Mouse (Mus musculus): ENCODE data around the gene Cabin1. TPM values are rescaled to one million over a fixed set of nuclear protein-coding genes. Genes with fewer than 3 reads are reported as not detected.

Gene Cabin1
- polyA plus RNA-seq, 1 experiment: 30.9 TPM

DNA sequence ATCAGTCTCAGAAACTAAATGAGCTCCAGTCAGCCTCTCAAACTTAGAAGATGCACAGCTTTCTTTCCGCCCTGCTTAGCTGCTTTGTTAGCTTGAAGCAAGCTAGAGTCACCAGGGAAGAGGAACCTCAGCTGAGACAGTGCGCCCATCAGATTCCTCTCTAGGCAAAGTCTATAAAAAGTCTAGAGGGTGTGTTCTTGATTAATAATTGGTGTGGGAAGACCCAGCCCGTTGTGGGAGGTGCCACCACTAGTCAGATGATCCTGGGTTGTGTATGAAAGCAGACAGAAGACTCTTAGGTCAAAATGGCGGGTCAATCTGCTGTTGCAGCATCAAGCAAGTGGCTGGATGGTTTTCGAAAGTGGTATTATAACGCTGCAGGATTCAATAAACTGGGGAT lies 2.7 kb upstream of the Cabin1 start:
- H3K4me1 ChIP-seq (ENCODE audit: control insufficient read depth, insufficient read depth, low read length): no peaks in the 10 kb centered on the region
- no peak overlapping the region for H3K4me3 ChIP-seq (ENCODE audit: insufficient read depth, low read length)
- TF ChIP-seq CTCF (IDR thresholded peaks at IDR 0.05; ENCODE audit: borderline replicate concordance, insufficient read depth, low read length) (no peak), POLR2A (IDR thresholded peaks at IDR 0.05; ENCODE audit: low read depth, low read length) (no peak)
- H3K27ac ChIP-seq (ENCODE audit: insufficient read depth, low read length): no peak overlapping the region

DNA sequence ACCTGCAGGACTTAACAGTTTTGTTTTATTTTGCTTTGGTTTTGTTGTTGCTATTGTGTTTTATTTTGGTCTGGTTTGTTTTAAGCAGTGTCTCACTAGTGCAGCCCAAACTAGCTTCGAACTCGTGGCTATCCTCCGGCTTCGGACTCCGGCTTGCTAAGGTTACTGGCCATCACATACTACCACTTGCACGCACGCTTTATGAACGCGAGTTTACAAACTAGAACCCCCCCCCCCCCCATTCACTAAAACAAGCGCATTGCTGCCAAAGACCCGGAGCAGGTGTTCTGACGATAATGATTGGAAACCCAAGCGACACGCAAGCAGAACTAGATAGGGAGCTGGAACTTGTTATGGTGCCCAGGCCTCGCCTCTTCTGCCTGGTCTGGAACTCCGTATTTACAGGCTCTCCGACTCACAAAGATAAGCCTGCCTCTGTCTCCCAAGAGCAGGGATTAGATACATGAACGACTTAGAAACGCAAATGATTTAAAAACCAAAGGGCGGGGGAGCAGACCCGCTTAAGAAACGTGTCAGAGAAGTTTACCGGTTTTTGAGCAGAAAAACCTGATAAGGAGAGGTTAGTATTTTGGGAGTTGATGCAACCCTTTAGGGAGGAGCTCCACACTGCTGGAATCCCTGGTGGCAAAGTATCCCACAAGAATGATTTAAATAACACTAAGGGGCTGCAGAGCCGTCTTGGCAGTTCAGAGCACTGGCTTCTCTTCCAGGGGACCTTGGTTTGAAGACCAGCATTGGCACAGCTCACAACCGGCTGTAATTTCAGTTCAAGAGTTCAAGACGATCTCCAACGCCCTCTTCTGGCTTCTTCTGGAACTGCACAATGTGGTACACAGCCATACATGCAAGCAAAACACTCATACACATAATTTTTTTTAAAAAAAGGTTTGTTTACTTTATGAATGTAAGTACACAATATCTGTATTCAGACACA lies 655 bp upstream of the Cabin1 start:
- TF ChIP-seq POLR2A (IDR thresholded peaks at IDR 0.05; ENCODE audit: low read depth, low read length): 0 out of 2 replicates have a peak, but pooled peaks have one; percentile 5
- no peak for TF ChIP-seq CTCF (IDR thresholded peaks at IDR 0.05; ENCODE audit: borderline replicate concordance, insufficient read depth, low read length)
- Histone ChIP-seq H3K27ac (ENCODE audit: insufficient read depth, low read length) (0 out of 2 replicates have a peak overlapping the region, but pooled peaks have one; percentile 11), H3K4me3 (ENCODE audit: insufficient read depth, low read length) (peak overlapping the region; percentile 94), H3K4me1 (ENCODE audit: control insufficient read depth, insufficient read depth, low read length) (no peaks in the 10 kb centered on the region)

DNA sequence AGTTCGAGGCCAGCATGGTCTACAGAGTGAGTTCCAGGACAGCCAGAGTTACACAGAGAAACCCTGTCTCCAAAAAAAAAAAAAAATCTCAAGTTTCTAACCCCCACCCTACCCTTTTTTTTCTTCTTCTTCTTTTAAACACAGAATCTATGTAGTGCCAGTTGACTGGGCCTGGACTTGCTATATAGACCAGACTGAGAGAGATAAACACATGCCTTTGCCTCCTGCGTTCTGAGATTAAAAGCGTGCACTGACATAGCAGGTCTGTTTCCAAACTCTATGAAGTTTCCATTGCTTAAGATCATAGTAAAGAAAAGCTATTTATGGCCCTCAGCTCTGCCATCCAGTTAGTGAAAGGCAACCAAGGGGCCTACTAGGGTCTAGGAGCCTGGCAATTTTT lies 1.7 kb downstream of the Cabin1 start:
- Histone ChIP-seq H3K27ac (ENCODE audit: insufficient read depth, low read length) (no peak overlapping the region), H3K4me3 (ENCODE audit: insufficient read depth, low read length) (no peak overlapping the region), H3K4me1 (ENCODE audit: control insufficient read depth, insufficient read depth, low read length) (no peaks in the 10 kb centered on the region)
- TF ChIP-seq CTCF (IDR thresholded peaks at IDR 0.05; ENCODE audit: borderline replicate concordance, insufficient read depth, low read length) (no peak), POLR2A (IDR thresholded peaks at IDR 0.05; ENCODE audit: low read depth, low read length) (no peak)

DNA sequence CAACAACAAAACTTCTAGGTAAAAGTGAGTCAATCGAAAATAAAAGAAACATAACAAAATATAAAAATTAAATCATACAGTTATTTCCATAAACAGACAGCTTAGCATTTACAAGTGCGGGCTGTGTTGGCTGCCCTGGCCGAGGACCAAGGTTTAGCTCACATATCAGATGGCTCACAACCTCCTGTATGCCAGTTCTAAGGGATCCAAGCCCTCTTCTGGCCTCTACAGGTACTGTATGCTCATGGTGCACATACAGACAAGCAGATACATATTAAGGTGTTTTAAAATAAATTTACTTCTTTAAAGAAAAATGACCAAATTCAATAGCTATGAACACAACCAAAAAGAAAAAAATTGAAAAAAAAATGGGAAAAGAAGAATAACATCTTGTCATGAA lies 3.8 kb downstream of the Cabin1 start:
- H3K27ac ChIP-seq (ENCODE audit: insufficient read depth, low read length): no peak overlapping the region
- no peak overlapping the region for H3K4me3 ChIP-seq (ENCODE audit: insufficient read depth, low read length)
- no peaks in the 10 kb centered on the region for H3K4me1 ChIP-seq (ENCODE audit: control insufficient read depth, insufficient read depth, low read length)
- TF ChIP-seq POLR2A (IDR thresholded peaks at IDR 0.05; ENCODE audit: low read depth, low read length) (no peak), CTCF (IDR thresholded peaks at IDR 0.05; ENCODE audit: borderline replicate concordance, insufficient read depth, low read length) (no peak)

DNA sequence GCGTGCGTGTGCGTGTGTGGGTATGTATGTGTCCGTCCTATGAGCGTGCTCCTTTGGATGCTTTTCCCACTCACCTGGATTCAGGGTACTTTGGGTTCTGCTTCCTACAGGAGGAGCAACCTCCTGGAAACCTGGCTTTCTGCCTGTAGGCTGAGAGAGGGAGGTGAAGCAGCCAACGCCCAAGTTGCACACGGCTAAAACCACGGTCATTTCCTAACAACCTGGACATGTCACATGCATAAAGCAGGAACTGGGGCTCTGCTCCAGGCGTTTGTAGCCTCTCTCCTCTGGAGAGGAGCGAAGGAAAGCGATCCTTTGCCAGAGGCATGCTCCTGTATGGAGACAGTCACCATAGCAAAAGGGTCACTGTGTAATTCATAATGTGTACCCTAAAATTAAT lies 7.4 kb downstream of the Cabin1 start:
- no peak for TF ChIP-seq POLR2A (IDR thresholded peaks at IDR 0.05; ENCODE audit: low read depth, low read length)
- no peak for TF ChIP-seq CTCF (IDR thresholded peaks at IDR 0.05; ENCODE audit: borderline replicate concordance, insufficient read depth, low read length)
- Histone ChIP-seq H3K27ac (ENCODE audit: insufficient read depth, low read length) (no peak overlapping the region), H3K4me3 (ENCODE audit: insufficient read depth, low read length) (no peak overlapping the region), H3K4me1 (ENCODE audit: control insufficient read depth, insufficient read depth, low read length) (no peaks in the 10 kb centered on the region)

DNA sequence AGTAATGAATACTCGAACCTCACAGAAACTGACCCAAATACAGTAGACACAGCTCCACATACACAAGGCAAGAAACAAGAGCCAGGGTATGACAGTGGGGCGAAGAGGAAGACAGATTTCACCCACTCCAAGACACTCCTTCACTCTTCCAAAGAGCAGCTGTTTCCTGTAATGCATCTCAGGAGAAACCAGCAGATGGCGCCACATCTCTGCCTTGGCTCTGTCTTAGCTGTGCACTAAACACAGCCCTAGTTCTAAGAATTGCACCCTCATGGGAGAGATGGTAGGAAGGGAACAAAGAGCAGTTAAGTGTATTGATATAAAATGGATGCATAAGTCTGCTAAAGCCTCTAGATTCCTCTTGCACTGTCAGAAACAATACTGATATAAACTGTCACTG lies 20.1 kb downstream of the Cabin1 start:
- H3K4me3 ChIP-seq (ENCODE audit: insufficient read depth, low read length): no peak overlapping the region
- no peaks in the 10 kb centered on the region for H3K4me1 ChIP-seq (ENCODE audit: control insufficient read depth, insufficient read depth, low read length)
- no peak overlapping the region for H3K27ac ChIP-seq (ENCODE audit: insufficient read depth, low read length)
- TF ChIP-seq CTCF (IDR thresholded peaks at IDR 0.05; ENCODE audit: borderline replicate concordance, insufficient read depth, low read length) (peak; percentile 81), POLR2A (IDR thresholded peaks at IDR 0.05; ENCODE audit: low read depth, low read length) (no peak)

DNA sequence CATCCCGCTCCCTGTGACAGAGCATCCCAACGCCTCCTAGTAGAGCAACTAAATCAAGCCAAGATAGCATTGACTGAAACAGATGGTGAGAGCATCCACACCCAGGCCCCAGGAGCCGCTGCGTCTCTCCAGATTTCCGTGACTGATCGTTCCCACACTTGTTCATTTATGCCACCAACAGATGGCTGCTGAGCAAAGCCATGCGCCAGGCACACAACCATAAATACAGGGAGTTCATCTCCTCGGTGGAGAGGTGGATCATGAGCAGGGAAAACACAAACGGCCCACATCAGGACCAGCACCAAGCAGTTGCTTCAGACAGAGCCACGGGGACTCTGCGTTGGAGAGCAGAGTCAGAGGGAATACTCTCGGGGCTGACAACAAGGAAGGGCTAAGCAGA lies 20.8 kb downstream of the Cabin1 start:
- Histone ChIP-seq H3K4me1 (ENCODE audit: control insufficient read depth, insufficient read depth, low read length) (no peaks in the 10 kb centered on the region), H3K27ac (ENCODE audit: insufficient read depth, low read length) (no peak overlapping the region), H3K4me3 (ENCODE audit: insufficient read depth, low read length) (no peak overlapping the region)
- TF ChIP-seq POLR2A (IDR thresholded peaks at IDR 0.05; ENCODE audit: low read depth, low read length) (no peak), CTCF (IDR thresholded peaks at IDR 0.05; ENCODE audit: borderline replicate concordance, insufficient read depth, low read length) (no peak)

DNA sequence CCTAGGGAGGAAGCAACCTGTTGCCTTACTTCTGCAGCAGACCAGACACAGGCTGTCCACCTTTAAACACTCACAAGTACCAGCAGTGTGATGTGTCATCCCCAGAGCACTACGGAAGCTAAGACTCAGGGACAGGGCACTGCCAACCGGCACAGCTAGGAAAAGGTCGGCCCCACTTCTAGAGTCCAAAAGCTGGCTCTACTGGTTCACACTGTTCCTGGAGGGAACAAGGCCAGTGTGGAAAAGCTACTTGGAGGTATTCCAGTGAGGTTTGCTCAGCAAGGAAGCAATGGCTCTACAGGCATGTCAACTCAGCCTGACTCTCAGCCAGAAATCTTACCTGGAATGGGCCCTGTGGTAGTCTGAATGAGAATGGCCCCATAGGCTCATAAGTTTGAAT lies 23.3 kb downstream of the Cabin1 start:
- Histone ChIP-seq H3K4me1 (ENCODE audit: control insufficient read depth, insufficient read depth, low read length) (no peaks in the 10 kb centered on the region), H3K4me3 (ENCODE audit: insufficient read depth, low read length) (no peak overlapping the region), H3K27ac (ENCODE audit: insufficient read depth, low read length) (no peak overlapping the region)
- TF ChIP-seq CTCF (IDR thresholded peaks at IDR 0.05; ENCODE audit: borderline replicate concordance, insufficient read depth, low read length) (no peak), POLR2A (IDR thresholded peaks at IDR 0.05; ENCODE audit: low read depth, low read length) (no peak)

DNA sequence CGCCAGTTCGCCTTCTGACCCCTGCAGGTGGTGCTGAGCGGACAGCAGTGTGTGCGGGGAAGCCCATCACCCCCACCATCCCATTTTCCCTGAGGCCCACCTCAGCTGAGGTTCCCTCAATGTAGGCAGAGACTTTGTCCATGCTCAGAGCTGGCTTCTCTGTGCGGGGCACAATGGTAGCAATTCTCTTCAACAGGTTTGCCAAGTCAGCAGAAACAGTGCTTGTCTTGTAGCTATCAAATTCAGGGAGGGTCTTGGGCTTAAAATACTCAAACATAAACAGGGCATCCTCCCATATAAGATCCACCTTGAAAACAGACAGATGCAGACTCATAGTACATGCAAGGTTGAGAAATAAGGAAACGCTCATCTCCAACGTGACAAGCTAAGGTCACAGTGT lies 38.7 kb downstream of the Cabin1 start:
- no peaks in the 10 kb centered on the region for H3K4me1 ChIP-seq (ENCODE audit: control insufficient read depth, insufficient read depth, low read length)
- no peak overlapping the region for H3K4me3 ChIP-seq (ENCODE audit: insufficient read depth, low read length)
- TF ChIP-seq CTCF (IDR thresholded peaks at IDR 0.05; ENCODE audit: borderline replicate concordance, insufficient read depth, low read length): no peak
- no peak for TF ChIP-seq POLR2A (IDR thresholded peaks at IDR 0.05; ENCODE audit: low read depth, low read length)
- no peak overlapping the region for H3K27ac ChIP-seq (ENCODE audit: insufficient read depth, low read length)

DNA sequence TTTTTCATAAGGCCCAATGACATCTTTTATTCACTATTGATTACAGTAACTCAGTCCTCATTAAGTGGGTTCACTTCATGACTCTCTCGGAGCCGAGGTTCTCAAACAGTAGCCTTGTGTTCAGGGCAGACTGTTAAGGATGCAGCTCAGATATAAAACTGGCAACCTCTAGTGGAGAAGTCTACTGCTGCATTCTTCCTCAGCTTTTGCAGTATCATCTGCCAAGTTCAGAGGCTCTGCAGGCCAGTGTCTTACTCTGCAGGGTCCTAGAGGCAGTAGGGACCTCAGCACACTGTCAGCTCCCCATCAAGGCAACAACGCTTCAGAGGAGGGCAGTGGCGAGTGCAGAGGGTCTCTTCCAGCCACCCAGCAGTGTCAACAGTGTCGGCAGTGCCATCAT lies 43.9 kb downstream of the Cabin1 start:
- TF ChIP-seq CTCF (IDR thresholded peaks at IDR 0.05; ENCODE audit: borderline replicate concordance, insufficient read depth, low read length) (no peak), POLR2A (IDR thresholded peaks at IDR 0.05; ENCODE audit: low read depth, low read length) (no peak)
- H3K27ac ChIP-seq (ENCODE audit: insufficient read depth, low read length): no peak overlapping the region
- no peak overlapping the region for H3K4me3 ChIP-seq (ENCODE audit: insufficient read depth, low read length)
- H3K4me1 ChIP-seq (ENCODE audit: control insufficient read depth, insufficient read depth, low read length): no peaks in the 10 kb centered on the region

Measured in embryonic fibroblast, embryonic 13.5 days (primary cell).